Mouse (Mus musculus) erythroblast, embryonic 14.5 days (primary cell): Measurements from ENCODE around the gene Chchd6.

ENCODE experiments used
- GATA1 ChIP-seq: IDR thresholded peaks from 2 replicates; pipeline ENCODE4 v1.6.1; 2012; ENCODE audit warnings: low read length, inconsistent platforms, mixed read lengths
- TAL1 ChIP-seq: IDR thresholded peaks from 3 replicates; pipeline ENCODE4 v1.6.1; 2012; ENCODE audit warnings: low read length, inconsistent platforms, mixed read lengths

DNA sequence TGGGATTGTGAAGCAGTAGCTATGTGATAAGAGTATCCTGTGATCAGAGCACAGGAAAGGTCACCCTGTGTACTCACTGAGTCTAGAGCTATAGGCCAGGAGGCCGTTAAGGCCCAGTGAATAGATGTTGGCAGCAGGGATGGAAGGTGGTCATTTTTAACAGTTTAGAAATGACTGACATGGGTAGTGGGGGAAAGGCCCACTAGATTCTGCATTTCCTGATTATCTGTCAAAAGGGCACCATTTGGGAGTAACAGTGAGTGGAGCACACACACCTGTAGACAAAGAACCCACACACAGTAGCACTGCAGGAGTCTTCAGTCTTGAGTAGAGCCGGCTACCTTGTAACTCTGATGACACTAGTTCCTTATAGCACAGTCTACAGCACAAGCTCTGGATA lies 141.0 kb downstream of the Chchd6 start:
- TF ChIP-seq GATA1 (no peak), TAL1 (no peak)
